Mouse (Mus musculus) hindbrain, embryonic 10.5 days (tissue): ENCODE data around the gene Col17a1. TPM values are rescaled to one million over a fixed set of nuclear protein-coding genes. Genes with fewer than 3 reads are reported as not detected.

Experiments used
- DNase-seq: peaks from one replicate; pipeline ENCODE4 v3.0.0-alpha.2; 2017; ENCODE audit warnings: low spot score
- H3K27ac ChIP-seq: fragments of 300-500 bp; sonication (generic); 2 replicates; pipeline ENCODE4 v1.5.1; 2016; ENCODE audit warnings: mild to moderate bottlenecking, moderate library complexity
- H3K27me3 ChIP-seq: fragments of 300-500 bp; sonication (generic); 2 replicates; pipeline ENCODE4 v1.6.1; 2016; ENCODE audit warnings: mild to moderate bottlenecking; ENCODE audit not compliant: poor library complexity, insufficient read depth, severe bottlenecking
- H3K36me3 ChIP-seq: fragments of 300-500 bp; sonication (generic); 2 replicates; pipeline ENCODE4 v1.6.1; 2016; ENCODE audit warnings: mild to moderate bottlenecking, moderate library complexity
- H3K4me1 ChIP-seq: fragments of 300-500 bp; sonication (generic); replicated peaks from 2 replicates; pipeline ENCODE4 v1.6.1; 2016; ENCODE audit warnings: mild to moderate bottlenecking
- H3K4me3 ChIP-seq: fragments of 300-500 bp; sonication (generic); 2 replicates; pipeline ENCODE4 v1.5.1; 2016; ENCODE audit warnings: mild to moderate bottlenecking, moderate library complexity
- H3K9me3 ChIP-seq: fragments of 300-500 bp; sonication (generic); 2 replicates; pipeline ENCODE4 v1.6.1; 2016; ENCODE audit warnings: mild to moderate bottlenecking, moderate library complexity
- WGBS: fragments of 180-500 bp; shearing (Covaris S2); methylation state at CpG from one replicate; pipeline ENCODE4 v1.1.7; 2016; 5-methylcytosine and 5-hydroxymethylcytosine counted together
- polyA plus RNA-seq: library from polyadenylated mRNA; unstranded; fragments of >200 nt; fragmentation: Nextera tagmentation; extraction: Ambion mirVana; gene quantifications from 2 replicates; pipeline ENCODE4 v1.2.1, GENCODE M21; 2016

Gene Col17a1
- polyA plus RNA-seq, 1 experiment from 2014 or later, result 0.30 TPM

DNA sequence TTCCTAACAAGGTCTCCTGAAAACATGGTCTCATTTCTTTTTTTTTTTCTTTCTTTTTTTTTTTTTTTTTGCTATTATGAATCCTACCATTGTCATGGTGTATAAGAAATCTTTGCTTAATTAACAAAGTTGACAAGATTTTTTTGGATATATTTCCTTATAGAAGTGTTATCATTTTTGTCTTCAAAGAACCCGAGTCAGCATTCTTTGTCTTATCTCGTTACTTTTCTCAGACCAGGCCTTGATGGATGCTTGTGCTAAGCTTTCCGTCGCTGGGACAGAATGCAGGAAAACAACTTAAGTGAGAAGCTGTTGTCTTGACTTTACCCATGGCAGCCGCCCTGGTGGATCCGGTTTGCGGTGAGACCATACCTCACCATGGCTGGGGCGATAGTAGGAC, 8.6 kb upstream of the Col17a1 start:
- Histone ChIP-seq H3K4me3 (no peak overlapping the region), H3K27ac (no peak overlapping the region), H3K36me3 (no peaks in the 10 kb centered on the region), H3K27me3 (no peaks in the 10 kb centered on the region), H3K9me3 (no peaks in the 10 kb centered on the region), H3K4me1 (no peaks in the 10 kb centered on the region)
- DNase-seq, result no peak
- WGBS, result 91% methylated on average over 8 of the region's 8 CpGs

DNA sequence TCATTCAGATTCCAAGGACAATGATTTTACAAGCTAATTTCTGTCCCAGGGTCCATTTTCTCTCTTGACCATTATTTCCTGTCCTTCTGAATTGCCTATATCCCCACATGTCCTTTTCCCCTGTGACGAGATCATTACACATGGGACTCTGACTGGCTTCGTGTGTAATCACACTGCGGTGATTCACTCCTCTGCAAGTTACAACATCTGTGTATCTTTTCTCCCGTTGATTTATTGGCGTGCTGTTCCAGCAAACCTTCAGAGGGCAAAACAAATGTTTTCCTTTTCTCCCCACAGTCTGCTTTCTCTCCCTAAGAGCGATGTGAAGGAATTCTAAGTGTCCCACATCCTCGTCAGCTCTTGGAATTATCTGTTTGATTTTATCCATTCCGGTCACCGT, 7.8 kb upstream of the Col17a1 start:
- Histone ChIP-seq H3K27ac (no peak overlapping the region), H3K4me1 (no peaks in the 10 kb centered on the region), H3K27me3 (no peaks in the 10 kb centered on the region), H3K36me3 (no peaks in the 10 kb centered on the region), H3K9me3 (no peaks in the 10 kb centered on the region), H3K4me3 (no peak overlapping the region)
- no peak for DNase-seq
- 83% methylated on average over 9 of the region's 9 CpGs for WGBS

DNA sequence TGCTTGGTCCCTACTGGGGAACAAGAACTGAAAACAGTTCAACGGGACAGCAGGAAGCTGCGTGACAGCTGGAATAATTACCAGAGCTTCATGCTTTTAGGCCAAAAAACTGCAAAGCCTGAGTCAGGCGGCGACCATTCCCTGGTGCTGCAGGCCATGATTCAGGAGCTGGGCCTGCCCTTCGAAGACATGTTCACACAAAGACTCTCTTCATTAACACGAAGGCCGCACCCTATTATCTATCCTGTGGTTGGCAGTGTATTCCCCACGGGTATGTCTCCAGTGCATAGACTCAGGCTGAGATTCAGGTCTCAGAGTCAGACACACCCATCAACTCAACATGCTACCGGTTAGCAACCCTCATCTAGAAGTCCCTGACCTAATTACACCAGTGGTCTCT, 6.4 kb upstream of the Col17a1 start:
- Histone ChIP-seq H3K9me3 (no peaks in the 10 kb centered on the region), H3K4me1 (peaks cover 9% of the 10 kb centered on the region; the same call in 1 of the 2 replicates), H3K36me3 (no peaks in the 10 kb centered on the region), H3K27me3 (no peaks in the 10 kb centered on the region), H3K4me3 (no peak overlapping the region), H3K27ac (no peak overlapping the region)
- no peak for DNase-seq
- WGBS, result 81% methylated on average over 9 of the region's 9 CpGs

DNA sequence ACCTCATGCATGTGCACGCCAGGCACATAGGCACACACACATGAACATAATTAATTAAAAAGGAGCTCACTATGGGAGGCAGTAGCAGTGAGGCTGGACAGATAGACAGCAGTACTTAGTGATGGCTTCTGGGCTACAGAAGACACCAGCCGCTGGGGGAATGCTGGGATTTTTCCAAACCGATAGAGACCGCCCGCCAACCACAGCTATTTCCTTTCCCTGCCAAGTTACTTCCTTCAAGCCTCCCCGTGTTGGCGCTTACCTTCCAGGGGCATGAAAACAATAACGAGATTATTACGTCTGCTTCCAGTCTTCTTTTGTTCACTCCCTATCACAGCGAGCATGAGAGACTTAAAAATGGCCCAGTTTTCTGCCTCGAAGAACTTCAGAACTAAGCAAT, 5.2 kb upstream of the Col17a1 start:
- Histone ChIP-seq H3K27me3 (no peaks in the 10 kb centered on the region), H3K27ac (no peak overlapping the region), H3K4me3 (no peak overlapping the region), H3K9me3 (no peaks in the 10 kb centered on the region), H3K4me1 (peaks cover 11% of the 10 kb centered on the region; the same call in 1 of the 2 replicates), H3K36me3 (no peaks in the 10 kb centered on the region)
- DNase-seq, result no peak
- 93% methylated on average over 11 of the region's 11 CpGs for WGBS

DNA sequence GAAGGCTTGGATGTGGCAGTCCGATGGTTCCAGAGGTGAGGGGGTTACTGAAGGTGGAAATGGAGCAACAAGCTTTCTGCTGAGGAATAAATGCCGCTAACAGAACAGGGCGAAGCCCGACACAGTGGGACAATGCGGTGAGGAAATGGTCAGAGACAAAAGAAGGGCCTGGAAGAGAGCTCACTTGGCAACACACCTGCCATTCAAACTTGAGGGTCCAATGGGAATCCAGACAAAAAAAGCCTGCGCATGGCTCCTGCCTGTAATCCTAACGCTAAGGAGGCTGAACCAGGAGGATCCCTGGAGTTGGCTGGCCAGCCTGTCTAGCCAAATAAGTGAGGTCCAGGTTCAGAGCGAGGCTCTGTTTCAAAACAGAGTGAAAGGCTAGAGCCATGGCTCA, 4.5 kb upstream of the Col17a1 start:
- Histone ChIP-seq H3K27ac (no peak overlapping the region), H3K27me3 (no peaks in the 10 kb centered on the region), H3K4me3 (no peak overlapping the region), H3K36me3 (no peaks in the 10 kb centered on the region), H3K9me3 (no peaks in the 10 kb centered on the region), H3K4me1 (peaks cover 11% of the 10 kb centered on the region; the same call in 1 of the 2 replicates)
- 94% methylated on average over 8 of the region's 8 CpGs for WGBS
- no peak for DNase-seq

DNA sequence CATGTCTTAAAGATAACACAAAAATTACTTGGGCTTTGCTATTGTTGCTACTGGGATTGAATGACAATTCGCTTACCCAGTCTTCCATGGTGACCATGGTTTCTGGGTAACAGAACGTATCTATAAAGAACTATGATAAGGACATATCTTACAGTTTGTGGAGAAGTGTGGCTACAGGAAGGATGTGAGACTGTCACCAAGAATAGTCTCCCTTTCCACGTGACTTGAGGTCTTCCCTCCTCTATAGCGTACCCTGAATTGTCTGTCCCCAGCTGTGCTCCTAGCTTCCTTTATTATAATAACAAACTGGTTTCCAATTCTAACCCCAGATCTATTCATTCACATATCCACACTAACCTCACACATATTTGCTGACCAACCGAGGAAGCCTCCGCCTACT, 3.8 kb upstream of the Col17a1 start:
- Histone ChIP-seq H3K9me3 (no peaks in the 10 kb centered on the region), H3K27ac (no peak overlapping the region), H3K4me3 (no peak overlapping the region), H3K4me1 (peaks cover 11% of the 10 kb centered on the region; the same call in 1 of the 2 replicates), H3K36me3 (no peaks in the 10 kb centered on the region), H3K27me3 (no peaks in the 10 kb centered on the region)
- WGBS, result 93% methylated on average over 6 of the region's 6 CpGs
- no peak for DNase-seq

DNA sequence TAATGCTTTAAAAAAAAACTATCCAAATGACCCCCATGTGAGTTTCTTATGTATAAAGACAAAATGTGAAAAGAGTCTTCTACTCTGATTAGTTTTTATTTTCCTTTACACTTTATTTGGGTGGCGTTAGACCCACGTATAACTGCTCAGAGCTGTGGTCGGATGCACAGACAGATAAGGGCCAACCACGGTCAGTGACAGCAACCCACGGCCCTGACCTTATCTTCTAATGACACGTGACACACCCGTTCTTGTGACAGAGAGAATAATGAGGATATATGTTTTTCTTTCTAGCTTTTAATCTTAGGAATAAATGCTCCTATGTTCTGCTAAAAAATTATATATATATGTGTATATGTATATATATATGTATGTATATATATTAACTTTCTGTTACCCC, 2.3 kb downstream of the Col17a1 start:
- 89% methylated on average over 7 of the region's 7 CpGs for WGBS
- H3K4me3 ChIP-seq, result no peak overlapping the region
- no peaks in the 10 kb centered on the region for H3K9me3 ChIP-seq
- no peaks in the 10 kb centered on the region for H3K36me3 ChIP-seq
- peaks cover 11% of the 10 kb centered on the region; the same call in 1 of the 2 replicates for H3K4me1 ChIP-seq
- DNase-seq, result no peak
- H3K27ac ChIP-seq, result no peak overlapping the region
- peaks cover 5% of the 10 kb centered on the region; the same call in 1 of the 2 replicates for H3K27me3 ChIP-seq

DNA sequence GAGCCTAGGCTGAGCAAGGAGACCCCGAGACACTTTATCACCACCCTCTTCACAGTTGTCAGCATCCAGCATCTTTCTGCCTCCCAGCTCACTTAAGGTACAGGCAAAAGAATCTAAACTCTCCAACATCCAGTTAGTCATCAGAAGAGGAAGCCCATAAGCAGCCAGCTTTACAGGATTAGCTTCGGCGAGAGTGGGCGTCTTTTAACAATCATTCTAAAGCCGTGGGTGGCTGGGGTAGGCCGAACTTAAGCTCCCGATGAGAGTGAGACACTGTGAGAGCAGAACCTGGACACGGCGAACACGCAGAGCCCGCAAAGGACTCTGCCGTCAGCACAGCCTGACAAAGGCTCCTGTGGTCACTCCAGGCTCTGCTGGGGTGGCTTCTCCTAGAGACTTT, 13.2 kb downstream of the Col17a1 start:
- Histone ChIP-seq H3K27ac (no peak overlapping the region), H3K36me3 (no peaks in the 10 kb centered on the region)
- 88% methylated on average over 12 of the region's 12 CpGs for whole genome bisulfite sequencing

DNA sequence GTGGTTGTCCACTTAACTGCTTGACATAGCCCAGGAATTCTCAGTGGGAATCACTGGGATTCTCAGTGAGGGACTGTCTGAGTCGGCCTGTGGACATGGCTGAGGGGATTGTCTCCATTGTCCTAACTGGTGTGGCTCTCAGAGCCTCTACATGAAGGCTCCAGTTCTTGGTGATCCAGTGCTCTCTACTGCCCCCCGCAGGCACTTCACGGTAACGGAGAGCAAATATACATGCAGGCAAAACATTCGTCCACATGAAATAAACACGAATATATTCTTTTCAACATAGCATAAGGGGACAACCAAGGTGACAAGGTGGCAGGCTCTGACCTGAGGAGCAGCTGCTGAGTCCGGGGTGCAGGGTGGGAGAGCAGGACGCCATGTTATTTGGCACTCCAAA, 17.5 kb downstream of the Col17a1 start:
- H3K27me3 ChIP-seq, result no peaks in the 10 kb centered on the region
- no peaks in the 10 kb centered on the region for H3K9me3 ChIP-seq
- no peaks in the 10 kb centered on the region for H3K36me3 ChIP-seq
- DNase-seq, result peak; percentile 55
- H3K27ac ChIP-seq, result no peak overlapping the region
- 38% methylated on average over 8 of the region's 8 CpGs for WGBS
- no peaks in the 10 kb centered on the region for H3K4me1 ChIP-seq
- H3K4me3 ChIP-seq, result no peak overlapping the region

More for the DNA sequence above, 13.2 kb downstream of the Col17a1 start:
- DNase-seq, result no peak
- no peaks in the 10 kb centered on the region for H3K27me3 ChIP-seq
- H3K4me3 ChIP-seq, result no peak overlapping the region
- H3K9me3 ChIP-seq, result no peaks in the 10 kb centered on the region
- H3K4me1 ChIP-seq, result no peaks in the 10 kb centered on the region

DNA sequence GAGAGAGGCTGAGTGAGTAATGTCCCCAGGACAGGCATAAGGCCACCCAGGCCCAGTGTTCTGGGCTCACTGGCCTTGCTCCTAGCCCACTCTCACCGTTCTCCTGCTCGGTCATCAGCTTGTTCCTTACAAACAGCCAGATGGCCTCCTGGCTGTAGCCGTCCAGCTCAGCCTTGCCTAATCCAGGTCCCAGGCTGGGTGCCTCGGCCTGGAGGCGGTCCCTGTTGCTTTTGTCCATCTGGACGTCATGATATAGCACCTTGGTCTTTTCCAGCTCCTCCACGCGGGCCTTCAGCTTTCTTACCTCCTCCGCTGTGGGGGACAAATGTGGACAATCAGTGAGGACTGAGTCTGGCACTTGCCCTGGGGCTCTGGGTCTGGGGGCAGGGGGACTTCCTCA, 23.5 kb downstream of the Col17a1 start:
- no peaks in the 10 kb centered on the region for H3K9me3 ChIP-seq
- H3K4me1 ChIP-seq, result peaks cover 19% of the 10 kb centered on the region; the same call in 1 of the 2 replicates
- no peak for DNase-seq
- H3K27me3 ChIP-seq, result no peaks in the 10 kb centered on the region
- no peaks in the 10 kb centered on the region for H3K36me3 ChIP-seq
- no peak overlapping the region for H3K4me3 ChIP-seq
- peak overlapping the region; percentile 30; the same call in 1 of the 2 replicates for H3K27ac ChIP-seq
- WGBS, result 75% methylated on average over 9 of the region's 9 CpGs

DNA sequence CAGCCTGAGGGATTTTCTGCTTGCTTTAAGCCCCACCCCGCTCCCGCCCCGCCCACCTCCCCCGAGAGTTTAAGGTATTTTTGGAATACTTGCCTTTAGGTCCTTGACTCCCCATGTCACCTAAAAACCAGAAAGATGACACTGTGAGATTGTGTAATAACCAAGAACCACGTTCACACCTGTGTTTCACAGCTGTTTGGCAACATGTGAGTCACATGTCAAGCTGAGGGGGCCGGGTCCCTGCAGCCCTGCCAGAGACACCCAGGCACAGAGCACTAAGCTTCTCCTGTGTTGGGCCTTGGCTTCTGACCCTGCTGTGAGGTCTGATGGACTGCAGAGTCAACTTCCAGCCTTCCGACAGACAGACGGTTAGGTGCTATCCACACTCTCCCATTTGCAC, 24.3 kb downstream of the Col17a1 start:
- Histone ChIP-seq H3K27me3 (0 out of 2 replicates have a peak, but pooled peaks cover 2% of the 10 kb centered on the region), H3K27ac (no peak overlapping the region), H3K4me3 (no peak overlapping the region), H3K36me3 (no peaks in the 10 kb centered on the region), H3K9me3 (no peaks in the 10 kb centered on the region), H3K4me1 (peaks cover 19% of the 10 kb centered on the region; the same call in 1 of the 2 replicates)
- DNase-seq, result no peak
- 71% methylated on average over 8 of the region's 8 CpGs for WGBS

DNA sequence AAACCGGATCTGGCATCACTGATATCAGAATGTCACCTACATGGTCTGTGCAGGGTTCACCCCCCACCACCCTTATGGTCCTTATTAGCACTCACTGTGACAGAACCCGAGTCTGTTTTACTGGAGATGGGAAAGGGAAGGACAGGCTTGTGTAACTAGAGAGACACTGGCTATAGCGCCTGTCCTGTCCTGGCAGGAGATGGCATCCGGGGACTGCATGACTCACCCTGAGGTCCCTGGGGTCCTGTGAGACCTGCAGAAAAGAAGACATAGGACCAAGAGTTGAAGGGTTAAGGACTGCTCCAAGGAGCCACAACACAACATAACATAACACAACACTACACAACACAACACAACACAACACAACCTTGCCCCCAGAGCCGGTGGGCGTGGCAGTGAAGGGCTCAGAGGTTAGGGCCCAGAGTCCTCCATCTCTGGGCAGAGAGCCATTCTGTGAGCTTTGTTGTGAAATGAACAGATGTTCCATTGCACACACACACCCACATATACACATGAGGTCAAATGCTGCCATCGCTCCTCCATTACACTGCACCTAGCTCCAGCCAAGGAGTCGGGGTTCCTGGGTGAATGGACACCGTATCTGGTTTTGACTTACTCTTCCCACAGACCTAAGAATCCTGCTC, 32.0 kb downstream of the Col17a1 start:
- Histone ChIP-seq H3K4me3 (no peak overlapping the region), H3K9me3 (no peaks in the 10 kb centered on the region), H3K27me3 (peaks cover 5% of the 10 kb centered on the region), H3K27ac (no peak overlapping the region; the same call in 1 of the 2 replicates), H3K4me1 (peaks cover 22% of the 10 kb centered on the region), H3K36me3 (no peaks in the 10 kb centered on the region)
- no peak for DNase-seq
- 90% methylated on average over 9 of the region's 9 CpGs for WGBS

DNA sequence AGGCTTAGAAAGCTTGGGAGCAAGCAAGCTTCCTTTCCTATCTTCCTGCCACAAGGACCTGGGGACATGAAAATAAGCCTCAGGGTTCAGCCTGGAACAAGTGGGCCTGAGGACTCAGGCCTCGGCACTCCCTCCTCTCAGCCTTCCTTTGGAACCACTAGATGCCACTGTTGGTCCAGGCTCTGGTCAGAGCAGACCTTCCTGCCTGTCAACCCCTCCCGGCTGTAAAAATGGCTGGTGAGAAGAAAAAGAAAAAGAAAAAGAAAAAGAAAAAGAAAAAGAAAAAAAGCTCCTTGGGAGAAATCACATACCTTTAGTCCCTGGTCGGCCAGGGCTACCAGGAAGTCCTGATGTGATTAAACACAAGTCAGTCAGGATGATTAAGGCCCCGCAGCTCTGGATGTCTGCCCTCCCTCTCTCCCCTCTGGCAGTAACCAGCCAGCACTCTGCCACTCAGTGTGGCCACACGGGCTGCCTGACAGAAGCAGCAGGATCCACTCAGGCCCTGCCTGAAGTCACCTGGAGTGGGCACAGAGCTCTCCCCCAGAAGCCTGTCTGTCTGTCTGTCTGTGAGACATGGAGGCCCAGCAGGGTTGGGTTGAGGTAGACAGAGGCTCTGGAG, 32.9 kb downstream of the Col17a1 start:
- Histone ChIP-seq H3K27me3 (peaks cover 5% of the 10 kb centered on the region), H3K9me3 (no peaks in the 10 kb centered on the region), H3K4me3 (no peak overlapping the region), H3K4me1 (peaks cover 22% of the 10 kb centered on the region), H3K27ac (peak overlapping the region; percentile 63), H3K36me3 (no peaks in the 10 kb centered on the region)
- DNase-seq, result peak; percentile 52
- 22% methylated on average over 5 of the region's 5 CpGs for WGBS
